Mouse (Mus musculus): ENCODE measurements around the gene Sfta2. TPM values are rescaled to one million over a fixed set of nuclear protein-coding genes. Genes with fewer than 3 reads are reported as not detected.

Sfta2 gene
- not detected in 2 replicates for polyA plus RNA-seq (2015; fragmentation: Nextera tagmentation; extraction: Ambion mirVana)

GRCm38 (mm10) chr17:35601249-35601648, at the start of gene Sfta2:
Gene Sfta2, plus strand, starts transcription at chr17:35601549.
- H3K9ac ChIP-seq: no peak within 1 kb of the TSS
- no peaks in the 10 kb centered on the region for H3K9me3 ChIP-seq (replicated peaks)
- 57% methylated on average over 2 of the region's 2 CpGs for WGBS (ENCODE audit: insufficient replicate concordance)
- DNase-seq: no peak
- H3K36me3 ChIP-seq: no peaks in the 10 kb centered on the region
- H3K4me1 ChIP-seq (replicated peaks): no peaks in the 10 kb centered on the region
- no peak within 1 kb of the TSS for H3K4me2 ChIP-seq
- no peak within 1 kb of the TSS for H3K27ac ChIP-seq
- H3K4me3 ChIP-seq (replicated peaks): no peak within 1 kb of the TSS
- no peak for ATAC-seq (ENCODE audit: low read depth)
- no peaks in the 10 kb centered on the region for H3K27me3 ChIP-seq

- DNase-seq (no peak), ATAC-seq (ENCODE audit: low read depth) (no peak)
- H3K4me2 ChIP-seq: no peak within 1 kb of the TSS
- H3K4me1 ChIP-seq (replicated peaks): no peaks in the 10 kb centered on the region
- no peak within 1 kb of the TSS for H3K27ac ChIP-seq
- H3K27me3 ChIP-seq: no peaks in the 10 kb centered on the region
- H3K9me3 ChIP-seq (replicated peaks): no peaks in the 10 kb centered on the region
- no peak within 1 kb of the TSS for H3K9ac ChIP-seq
- WGBS (ENCODE audit: insufficient replicate concordance): 71% methylated on average over 10 of the region's 10 CpGs
- no peak within 1 kb of the TSS for H3K4me3 ChIP-seq (replicated peaks)
- no peaks in the 10 kb centered on the region for H3K36me3 ChIP-seq
Measured at GRCm38 (mm10) chr17:35551881-35552414, 49.4 kb upstream of the Sfta2 start, which contains the start of gene Cdsn. Gene Cdsn, plus strand, starts transcription at chr17:35552128.

- Histone ChIP-seq H3K4me2 (no peak overlapping the region), H3K4me3 (replicated peaks) (no peak overlapping the region), H3K27ac (no peak overlapping the region), H3K9ac (no peak overlapping the region), H3K9me3 (replicated peaks) (no peaks in the 10 kb centered on the region), H3K36me3 (no peaks in the 10 kb centered on the region), H3K4me1 (replicated peaks) (no peaks in the 10 kb centered on the region), H3K27me3 (no peaks in the 10 kb centered on the region)
- 61% methylated on average over 5 of the region's 5 CpGs for WGBS (ENCODE audit: insufficient replicate concordance)
- no peak for DNase-seq
- ATAC-seq (ENCODE audit: low read depth): no peak
Measured at GRCm38 (mm10) chr17:35554321-35554720, 47.0 kb upstream of the Sfta2 start.

- no peak overlapping the region for H3K4me3 ChIP-seq (replicated peaks)
- no peaks in the 10 kb centered on the region for H3K9me3 ChIP-seq (replicated peaks)
- no peak overlapping the region for H3K27ac ChIP-seq
- H3K36me3 ChIP-seq: no peaks in the 10 kb centered on the region
- no peak for DNase-seq
- H3K9ac ChIP-seq: no peak overlapping the region
- no peak for ATAC-seq (ENCODE audit: low read depth)
- no peaks in the 10 kb centered on the region for H3K4me1 ChIP-seq (replicated peaks)
- H3K4me2 ChIP-seq: no peak overlapping the region
- WGBS (ENCODE audit: insufficient replicate concordance): 71% methylated on average over 18 of the region's 18 CpGs
- no peaks in the 10 kb centered on the region for H3K27me3 ChIP-seq
Measured at GRCm38 (mm10) chr17:35554761-35555397, 46.5 kb upstream of the Sfta2 start.

- H3K27ac ChIP-seq: no peak overlapping the region
- H3K27me3 ChIP-seq: no peaks in the 10 kb centered on the region
- H3K4me3 ChIP-seq (replicated peaks): no peak overlapping the region
- H3K9ac ChIP-seq: no peak overlapping the region
- ATAC-seq (ENCODE audit: low read depth) (no peak), DNase-seq (no peak)
- no peaks in the 10 kb centered on the region for H3K9me3 ChIP-seq (replicated peaks)
- H3K4me1 ChIP-seq (replicated peaks): no peaks in the 10 kb centered on the region
- 73% methylated on average over 13 of the region's 13 CpGs for WGBS (ENCODE audit: insufficient replicate concordance)
- no peaks in the 10 kb centered on the region for H3K36me3 ChIP-seq
- H3K4me2 ChIP-seq: no peak overlapping the region
Measured at GRCm38 (mm10) chr17:35556186-35556765, 45.1 kb upstream of the Sfta2 start.

- Histone ChIP-seq H3K36me3 (no peaks in the 10 kb centered on the region), H3K9me3 (replicated peaks) (no peaks in the 10 kb centered on the region), H3K9ac (no peak overlapping the region), H3K4me3 (replicated peaks) (no peak overlapping the region), H3K4me1 (replicated peaks) (no peaks in the 10 kb centered on the region), H3K27me3 (no peaks in the 10 kb centered on the region), H3K27ac (no peak overlapping the region), H3K4me2 (no peak overlapping the region)
- no peak for ATAC-seq (ENCODE audit: low read depth)
- WGBS (ENCODE audit: insufficient replicate concordance): 26% methylated on average over 5 of the region's 5 CpGs
- DNase-seq: no peak
Measured at GRCm38 (mm10) chr17:35556812-35557211, 44.5 kb upstream of the Sfta2 start.

- H3K9ac ChIP-seq: no peak overlapping the region
- WGBS (ENCODE audit: insufficient replicate concordance): 63% methylated on average over 9 of the region's 9 CpGs
- no peak overlapping the region for H3K4me2 ChIP-seq
- DNase-seq (no peak), ATAC-seq (ENCODE audit: low read depth) (no peak)
- no peaks in the 10 kb centered on the region for H3K4me1 ChIP-seq (replicated peaks)
- H3K27me3 ChIP-seq: no peaks in the 10 kb centered on the region
- no peaks in the 10 kb centered on the region for H3K9me3 ChIP-seq (replicated peaks)
- no peak overlapping the region for H3K4me3 ChIP-seq (replicated peaks)
- H3K36me3 ChIP-seq: no peaks in the 10 kb centered on the region
- no peak overlapping the region for H3K27ac ChIP-seq
Measured at GRCm38 (mm10) chr17:35557351-35557750, 44.0 kb upstream of the Sfta2 start.

- no peaks in the 10 kb centered on the region for H3K4me1 ChIP-seq (replicated peaks)
- 35% methylated on average over 8 of the region's 8 CpGs for WGBS (ENCODE audit: insufficient replicate concordance)
- no peak for ATAC-seq (ENCODE audit: low read depth)
Measured at GRCm38 (mm10) chr17:35558216-35558615, 43.1 kb upstream of the Sfta2 start.

GRCm38 (mm10) chr17:35567150-35567549, 34.2 kb upstream of the Sfta2 start, which contains the start of gene 2300002M23Rik:
Gene 2300002M23Rik, plus strand, starts transcription at chr17:35567450.
- Histone ChIP-seq H3K9me3 (replicated peaks) (no peaks in the 10 kb centered on the region), H3K4me2 (no peak within 1 kb of the TSS), H3K4me3 (replicated peaks) (no peak within 1 kb of the TSS), H3K4me1 (replicated peaks) (no peaks in the 10 kb centered on the region), H3K9ac (no peak within 1 kb of the TSS), H3K27ac (no peak within 1 kb of the TSS), H3K27me3 (peaks cover 45% of the 10 kb centered on the region), H3K36me3 (no peaks in the 10 kb centered on the region)
- WGBS (ENCODE audit: insufficient replicate concordance): 40% methylated on average over 3 of the region's 3 CpGs
- ATAC-seq (ENCODE audit: low read depth): no peak
- DNase-seq: no peak

More at GRCm38 (mm10) chr17:35558216-35558615, 43.1 kb upstream of the Sfta2 start:
- no peak overlapping the region for H3K4me3 ChIP-seq (replicated peaks)
- no peak for DNase-seq
- H3K27ac ChIP-seq: no peak overlapping the region
- no peaks in the 10 kb centered on the region for H3K36me3 ChIP-seq
- H3K9ac ChIP-seq: no peak overlapping the region
- H3K9me3 ChIP-seq (replicated peaks): no peaks in the 10 kb centered on the region
- H3K27me3 ChIP-seq: 0 out of 2 replicates have a peak, but pooled peaks cover 3% of the 10 kb centered on the region
- no peak overlapping the region for H3K4me2 ChIP-seq

- ATAC-seq (ENCODE audit: low read depth) (no peak), DNase-seq (no peak)
- WGBS (ENCODE audit: insufficient replicate concordance): 22% methylated on average over 9 of the region's 9 CpGs
- Histone ChIP-seq H3K36me3 (no peaks in the 10 kb centered on the region), H3K27ac (no peak overlapping the region), H3K4me3 (replicated peaks) (no peak overlapping the region), H3K9me3 (replicated peaks) (no peaks in the 10 kb centered on the region), H3K4me2 (no peak overlapping the region), H3K27me3 (peaks cover 42% of the 10 kb centered on the region), H3K9ac (no peak overlapping the region), H3K4me1 (replicated peaks) (no peaks in the 10 kb centered on the region)
Measured at GRCm38 (mm10) chr17:35567767-35568166, 33.6 kb upstream of the Sfta2 start.

- H3K36me3 ChIP-seq: no peaks in the 10 kb centered on the region
- ATAC-seq (ENCODE audit: low read depth): no peak
- H3K9me3 ChIP-seq (replicated peaks): no peaks in the 10 kb centered on the region
- no peak overlapping the region for H3K4me2 ChIP-seq
- no peaks in the 10 kb centered on the region for H3K4me1 ChIP-seq (replicated peaks)
- no peak overlapping the region for H3K4me3 ChIP-seq (replicated peaks)
- no peak overlapping the region for H3K9ac ChIP-seq
- H3K27ac ChIP-seq: no peak overlapping the region
- peaks cover 42% of the 10 kb centered on the region for H3K27me3 ChIP-seq
- no peak for DNase-seq
- WGBS (ENCODE audit: insufficient replicate concordance): 3% methylated on average over 28 of the region's 28 CpGs
Measured at GRCm38 (mm10) chr17:35569091-35569944, 32.0 kb upstream of the Sfta2 start.

Measured in liver, embryonic 13.5 days (tissue).